Mouse (Mus musculus): ENCODE data around the gene Cplx2.

Cplx2 gene

GRCm38 (mm10) chr13:54368181-54368580 is 3.0 kb upstream of the Cplx2 start:
- no peak for DNase-seq

- DNase-seq: peak; percentile 67
Measured at GRCm38 (mm10) chr13:54371387-54372330, 510 bp downstream of the Cplx2 start.

- DNase-seq: peak; percentile 94
Measured at GRCm38 (mm10) chr13:54372665-54373064, 1.5 kb downstream of the Cplx2 start.

GRCm38 (mm10) chr13:54374106-54374706 is 3.1 kb downstream of the Cplx2 start:
- peak; percentile 45 for DNase-seq

GRCm38 (mm10) chr13:54375497-54376495 is 4.6 kb downstream of the Cplx2 start:
- peak; percentile 32 for DNase-seq

- DNase-seq: peak; percentile 16
Measured at GRCm38 (mm10) chr13:54376736-54377135, 5.6 kb downstream of the Cplx2 start.

GRCm38 (mm10) chr13:54378051-54378450 is 6.9 kb downstream of the Cplx2 start:
- DNase-seq: peak; percentile 48

GRCm38 (mm10) chr13:54380421-54380820 is 9.3 kb downstream of the Cplx2 start:
- DNase-seq: peak; percentile 16

- DNase-seq: peak; percentile 19
Measured at GRCm38 (mm10) chr13:54381396-54381795, 10.2 kb downstream of the Cplx2 start.

- no peak for DNase-seq
Measured at GRCm38 (mm10) chr13:54383531-54383930, 12.4 kb downstream of the Cplx2 start.

GRCm38 (mm10) chr13:54384518-54384917 is 13.4 kb downstream of the Cplx2 start:
- DNase-seq: no peak

GRCm38 (mm10) chr13:54385008-54386004 is 14.2 kb downstream of the Cplx2 start:
- DNase-seq: peak; percentile 37

GRCm38 (mm10) chr13:54389971-54390564 is 18.9 kb downstream of the Cplx2 start:
- DNase-seq: peak; percentile 52

GRCm38 (mm10) chr13:54390565-54391013 is 19.4 kb downstream of the Cplx2 start:
- DNase-seq: no peak

GRCm38 (mm10) chr13:54391313-54391712 is 20.2 kb downstream of the Cplx2 start:
- DNase-seq: no peak

- DNase-seq: no peak
Measured at GRCm38 (mm10) chr13:54397069-54397468, 25.9 kb downstream of the Cplx2 start.

GRCm38 (mm10) chr13:54400565-54401179 is 29.5 kb downstream of the Cplx2 start:
- no peak for DNase-seq

GRCm38 (mm10) chr13:54401180-54401569 is 30.0 kb downstream of the Cplx2 start:
- no peak for DNase-seq

- no peak for DNase-seq
Measured at GRCm38 (mm10) chr13:54402346-54402745, 31.2 kb downstream of the Cplx2 start.
